Mouse (Mus musculus): ENCODE measurements around the gene Aars2. TPM values are rescaled to one million over a fixed set of nuclear protein-coding genes. Genes with fewer than 3 reads are reported as not detected.

Gene Aars2
- total and polyA plus RNA-seq, 3 experiments = 14.4 to 63.5 (median 25.6) TPM

GRCm38 (mm10) chr17:45553065-45553464 is 46.4 kb downstream of the Aars2 start:
- Histone ChIP-seq H3K79me2 (ENCODE audit: control insufficient read depth, insufficient read depth, low read length, poor library complexity) (no peaks in the 10 kb centered on the region; the same call in 1 of the 2 replicates), H3K4me1 (ENCODE audit: control insufficient read depth in 1 of 2, insufficient read depth in 2 of 2, low read length in 2 of 2) (peaks cover 0 to 34% of the 10 kb centered on the region in 2 experiments; a peak in 3 of 4 replicates), H3K9ac (ENCODE audit: control insufficient read depth, low read depth, low read length, poor library complexity, severe bottlenecking) (no peak overlapping the region), H3K4me3 (ENCODE audit: control insufficient read depth in 1 of 2, insufficient read depth in 1 of 2, low read depth in 2 of 2, low read length in 2 of 2) (no peak overlapping the region), H3K9me3 (replicated peaks; ENCODE audit: insufficient read depth, low read length) (no peaks in the 10 kb centered on the region), H3K27me3 (ENCODE audit: control insufficient read depth in 1 of 2, insufficient read depth in 2 of 2, low read length in 2 of 2) (peaks cover 0 to 2% of the 10 kb centered on the region in 2 experiments; a peak in 3 of 4 replicates), H3K27ac (ENCODE audit: control insufficient read depth, low read depth, low read length) (no peak overlapping the region), H3K36me3 (ENCODE audit: control insufficient read depth in 1 of 2, insufficient read depth in 2 of 2, low read length in 2 of 2) (peaks cover 0 to 11% of the 10 kb centered on the region in 2 experiments; a peak in 2 of 4 replicates)
- no peak for TF ChIP-seq RCOR1 (IDR thresholded peaks at IDR 0.05; ENCODE audit: low read depth, low read length)
- no peak for TF ChIP-seq ELF1 (IDR thresholded peaks at IDR 0.05; ENCODE audit: low read depth, low read length)
- no peak for DNase-seq (ENCODE audit: low read depth, low spot score)

- H3K27me3 ChIP-seq (ENCODE audit: control insufficient read depth in 1 of 2, insufficient read depth in 2 of 2, low read length in 2 of 2) = peaks cover 0 to 2% of the 10 kb centered on the region in 2 experiments; a peak in 3 of 4 replicates
- H3K4me3 ChIP-seq (ENCODE audit: control insufficient read depth in 1 of 2, insufficient read depth in 1 of 2, low read depth in 2 of 2, low read length in 2 of 2) = no peak overlapping the region
- TF ChIP-seq TAL1 (IDR thresholded peaks at IDR 0.05; ENCODE audit: low read length) (peak; percentile 56), RCOR1 (IDR thresholded peaks at IDR 0.05; ENCODE audit: low read depth, low read length) (peak; percentile 67), CTCF (IDR thresholded peaks at IDR 0.05 in 2 of 3, conservative IDR thresholded peaks at IDR 0.05 in 1 of 3; ENCODE audit: control insufficient read depth in 1 of 3, insufficient read depth in 1 of 3, low read depth in 2 of 3, low read length in 3 of 3, poor library complexity in 1 of 3, severe bottlenecking in 1 of 3) (no peak), TCF12 (IDR thresholded peaks at IDR 0.05; ENCODE audit: low read depth, low read length) (peak; percentile 17; the same call in 1 of the 2 replicates), EP300 (IDR thresholded peaks at IDR 0.05; ENCODE audit: low read depth in 1 of 2, low read length in 2 of 2) (0 out of 4 replicates have a peak, but pooled peaks of 1 of the 2 experiments have one; percentile 20), UBTF (IDR thresholded peaks at IDR 0.05; ENCODE audit: borderline replicate concordance, insufficient read depth, low read depth, low read length) (no peak)
- peak; percentile 55 for DNase-seq (ENCODE audit: low read depth, low spot score)
- no peaks in the 10 kb centered on the region; the same call in 1 of the 2 replicates for H3K79me2 ChIP-seq (ENCODE audit: control insufficient read depth, insufficient read depth, low read length, poor library complexity)
- H3K9me3 ChIP-seq (replicated peaks; ENCODE audit: insufficient read depth, low read length) = no peaks in the 10 kb centered on the region
- H3K36me3 ChIP-seq (ENCODE audit: control insufficient read depth in 1 of 2, insufficient read depth in 2 of 2, low read length in 2 of 2) = peaks cover 0 to 11% of the 10 kb centered on the region in 2 experiments; a peak in 2 of 4 replicates
- H3K4me1 ChIP-seq (ENCODE audit: control insufficient read depth in 1 of 2, insufficient read depth in 2 of 2, low read length in 2 of 2) = peaks cover 0 to 28% of the 10 kb centered on the region in 2 experiments; a peak in 3 of 4 replicates
- H3K27ac ChIP-seq (ENCODE audit: control insufficient read depth, low read depth, low read length) = no peak overlapping the region; the same call in 1 of the 2 replicates
- no peak overlapping the region for H3K9ac ChIP-seq (ENCODE audit: control insufficient read depth, low read depth, low read length, poor library complexity, severe bottlenecking)
Observed at GRCm38 (mm10) chr17:45554420-45554819, 47.8 kb downstream of the Aars2 start.

GRCm38 (mm10) chr17:45555452-45556106 is 48.9 kb downstream of the Aars2 start, which contains the start of gene Nfkbie:
Nfkbie (plus strand) TSS chr17:45555703.
- Histone ChIP-seq H3K27me3 (ENCODE audit: control insufficient read depth in 1 of 2, insufficient read depth in 2 of 2, low read length in 2 of 2) (peaks cover 0 to under 1% of the 10 kb centered on the region in 2 experiments; a peak in 2 of 4 replicates), H3K4me3 (ENCODE audit: control insufficient read depth in 1 of 2, insufficient read depth in 1 of 2, low read depth in 2 of 2, low read length in 2 of 2) (peak within 1 kb of the TSS; percentile 61 to 85), H3K36me3 (ENCODE audit: control insufficient read depth in 1 of 2, insufficient read depth in 2 of 2, low read length in 2 of 2) (peaks cover 0 to 11% of the 10 kb centered on the region in 2 experiments; a peak in 2 of 4 replicates), H3K4me1 (ENCODE audit: control insufficient read depth in 1 of 2, insufficient read depth in 2 of 2, low read length in 2 of 2) (peaks cover 0 to 28% of the 10 kb centered on the region in 2 experiments; a peak in 3 of 4 replicates), H3K9me3 (replicated peaks; ENCODE audit: insufficient read depth, low read length) (no peaks in the 10 kb centered on the region), H3K27ac (ENCODE audit: control insufficient read depth, low read depth, low read length) (peak within 1 kb of the TSS; percentile 56), H3K9ac (ENCODE audit: control insufficient read depth, low read depth, low read length, poor library complexity, severe bottlenecking) (peak within 1 kb of the TSS; percentile 72), H3K79me2 (ENCODE audit: control insufficient read depth, insufficient read depth, low read length, poor library complexity) (no peaks in the 10 kb centered on the region; the same call in 1 of the 2 replicates)
- peak; percentile 94 for DNase-seq (ENCODE audit: low read depth, low spot score)
- TF ChIP-seq SIN3A (IDR thresholded peaks at IDR 0.05; ENCODE audit: low read length) (peak; percentile 77; the same call in 1 of the 2 replicates), ZMIZ1 (IDR thresholded peaks at IDR 0.05; ENCODE audit: low read depth, low read length) (peak; percentile 30; the same call in 1 of the 2 replicates), ELF1 (IDR thresholded peaks at IDR 0.05; ENCODE audit: low read depth, low read length) (peak; percentile 96), TCF12 (IDR thresholded peaks at IDR 0.05; ENCODE audit: low read depth, low read length) (no peak; the same call in 1 of the 2 replicates), SMC3 (IDR thresholded peaks at IDR 0.05; ENCODE audit: low read depth, low read length) (no peak), RAD21 (IDR thresholded peaks at IDR 0.05; ENCODE audit: low read depth, low read length) (no peak), CHD2 (IDR thresholded peaks at IDR 0.05; ENCODE audit: low read length) (no peak), EP300 (IDR thresholded peaks at IDR 0.05; ENCODE audit: low read depth in 1 of 2, low read length in 2 of 2) (0 out of 4 replicates have a peak, but pooled peaks of 1 of the 2 experiments have one; percentile 11), TBP (IDR thresholded peaks at IDR 0.05; ENCODE audit: low read depth, low read length) (peak; percentile 33; the same call in 1 of the 2 replicates), MXI1 (IDR thresholded peaks at IDR 0.05; ENCODE audit: low read depth, low read length) (peak; percentile 16), GABPA (IDR thresholded peaks at IDR 0.05; ENCODE audit: low read depth, low read length) (no peak), CHD1 (IDR thresholded peaks at IDR 0.05; ENCODE audit: low read depth, low read length) (no peak), POLR2A (IDR thresholded peaks at IDR 0.05; ENCODE audit: control insufficient read depth in 1 of 2, insufficient read depth in 1 of 2, low read depth in 1 of 2, low read length in 2 of 2, poor library complexity in 1 of 2) (peak; percentile 45 to 63; a peak in 3 of 4 replicates), CTCF (IDR thresholded peaks at IDR 0.05 in 2 of 3, conservative IDR thresholded peaks at IDR 0.05 in 1 of 3; ENCODE audit: control insufficient read depth in 1 of 3, insufficient read depth in 1 of 3, low read depth in 2 of 3, low read length in 3 of 3, poor library complexity in 1 of 3, severe bottlenecking in 1 of 3) (no peak), MYC (IDR thresholded peaks at IDR 0.05; ENCODE audit: low read depth, low read length) (no peak), ETS1 (IDR thresholded peaks at IDR 0.05; ENCODE audit: low read depth, low read length) (peak; percentile 45; the same call in 1 of the 2 replicates), GATA1 (IDR thresholded peaks at IDR 0.05; ENCODE audit: low read depth, low read length) (no peak), HCFC1 (IDR thresholded peaks at IDR 0.05; ENCODE audit: low read depth, low read length) (peak; percentile 56; the same call in 1 of the 2 replicates), JUND (IDR thresholded peaks at IDR 0.05; ENCODE audit: low read depth, low read length) (no peak)
